Mouse (Mus musculus) telencephalon, adult 2 months (tissue): ENCODE measurements around the gene Tgm5.
"Not testable (repeated sequence)": the region's sequence is repeated elsewhere in the genome, so short reads cannot be mapped to it uniquely, and the experiment has no call there.

Experiments
- DNase-seq: peaks from one replicate; pipeline ENCODE4 v3.0.0-alpha.2; 2011; ENCODE audit warnings: low read depth, low spot score

Gene Tgm5

DNA sequence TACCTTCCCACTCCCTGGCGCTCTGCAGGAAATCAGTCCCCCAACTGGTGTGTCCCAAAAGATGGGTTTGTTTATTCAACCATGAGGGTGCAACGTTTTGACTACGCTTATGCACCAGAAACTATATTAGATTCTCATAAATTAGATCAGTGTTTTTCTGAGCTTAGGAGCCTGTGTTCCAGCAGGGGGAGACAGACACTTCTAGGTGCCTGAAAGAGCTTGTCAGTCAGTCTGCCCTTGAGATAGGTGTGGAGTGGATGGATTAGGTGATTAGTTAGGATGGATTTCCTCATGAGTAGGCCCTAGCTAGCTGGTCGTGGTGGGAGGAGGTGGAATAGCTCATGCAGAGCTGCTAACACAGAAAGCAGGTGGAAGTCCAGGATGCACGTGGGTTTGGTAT lies 44.5 kb downstream of the Tgm5 start:
- peak; percentile 18 for DNase-seq

DNA sequence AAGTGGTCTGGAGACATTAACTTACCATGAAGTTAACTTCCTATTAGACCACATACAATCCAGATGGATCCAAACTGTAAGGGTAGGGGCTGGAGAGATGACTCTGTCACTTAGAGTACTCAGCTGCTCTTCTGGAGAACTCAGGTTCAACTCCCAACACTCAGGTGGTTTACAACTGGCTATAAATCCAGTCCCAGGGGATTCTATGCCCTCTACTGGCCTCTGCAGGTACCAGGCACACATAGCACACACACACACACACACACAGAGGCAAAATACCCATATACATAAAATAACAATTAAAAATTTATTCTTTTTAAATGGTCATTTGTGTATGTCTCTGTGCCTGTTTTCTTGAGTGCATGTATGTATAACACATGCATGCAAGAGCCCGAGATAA lies 46.3 kb downstream of the Tgm5 start:
- no peak for DNase-seq

DNA sequence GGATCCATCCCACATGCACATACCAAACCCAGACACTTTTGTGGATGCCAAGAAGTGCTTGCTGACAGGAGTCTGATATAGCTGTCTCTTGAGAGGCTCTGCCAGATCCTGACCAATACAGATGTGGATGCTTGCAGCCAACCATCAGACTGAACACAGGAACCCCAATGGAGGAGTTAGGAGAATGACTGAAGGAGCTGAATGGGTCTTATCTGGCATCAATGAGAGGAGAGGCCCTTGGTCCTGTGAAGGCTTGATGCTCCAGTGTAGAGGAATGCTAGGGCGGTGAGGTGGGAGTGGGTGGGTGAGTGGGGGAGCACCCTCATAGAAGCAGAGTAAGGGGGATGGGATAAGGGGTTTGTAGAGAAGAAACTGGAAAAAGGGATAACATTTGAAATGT lies 46.8 kb downstream of the Tgm5 start:
- DNase-seq: not testable (repeated sequence)

DNA sequence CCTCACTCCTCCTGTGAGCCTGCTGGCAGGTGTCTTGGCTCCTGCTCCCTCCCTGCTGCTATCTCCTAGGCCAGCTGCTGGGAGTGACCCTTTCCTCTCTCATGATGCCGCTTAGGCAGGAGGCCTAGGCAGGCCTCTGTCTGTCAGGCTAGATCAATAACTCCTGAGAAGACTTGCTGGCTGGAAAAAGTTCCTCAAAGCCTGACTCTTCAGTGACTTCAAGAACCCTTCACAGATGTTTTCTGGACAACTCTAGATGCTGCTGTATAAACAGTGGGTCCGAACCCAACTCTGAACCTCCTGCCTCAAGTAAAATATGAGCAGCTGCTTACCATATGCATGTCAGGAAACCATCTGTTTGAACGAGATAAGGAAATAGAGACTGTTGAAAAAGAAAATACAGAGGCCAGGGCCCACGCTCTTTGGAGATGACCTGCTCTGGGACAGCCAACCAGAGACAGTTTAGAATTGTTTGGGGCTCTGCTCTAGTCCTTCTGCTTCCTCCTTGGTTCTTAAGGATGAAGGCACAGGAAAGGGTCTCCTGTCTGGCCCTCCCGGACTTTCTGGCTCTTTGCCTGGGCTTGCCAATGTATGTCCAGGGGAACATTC lies 48.8 kb downstream of the Tgm5 start, which contains the start of gene Epb42:
Gene Epb42, minus strand, starts transcription at position 340 of the 609 bp plus-strand sequence.
- no peak for DNase-seq

DNA sequence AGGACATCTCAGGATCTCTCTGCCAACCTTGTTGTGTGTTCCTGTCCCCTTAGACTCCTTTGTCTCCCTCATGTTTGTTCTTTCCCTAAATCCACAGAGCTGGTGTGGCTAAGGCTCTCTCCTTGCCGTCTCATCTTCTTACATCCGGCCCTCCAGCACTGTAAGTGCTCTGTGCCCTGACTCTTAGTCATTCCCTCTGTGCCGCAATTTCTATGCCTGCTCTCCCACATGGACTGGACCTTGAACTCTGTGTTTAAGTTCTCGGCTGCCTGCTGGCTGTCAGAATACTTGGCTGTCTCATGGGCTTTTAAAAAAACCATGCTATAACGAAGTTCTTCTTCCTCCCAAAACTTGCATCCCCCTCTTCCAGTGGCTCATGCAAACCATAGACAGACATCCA lies 62.7 kb downstream of the Tgm5 start:
- no peak for DNase-seq

DNA sequence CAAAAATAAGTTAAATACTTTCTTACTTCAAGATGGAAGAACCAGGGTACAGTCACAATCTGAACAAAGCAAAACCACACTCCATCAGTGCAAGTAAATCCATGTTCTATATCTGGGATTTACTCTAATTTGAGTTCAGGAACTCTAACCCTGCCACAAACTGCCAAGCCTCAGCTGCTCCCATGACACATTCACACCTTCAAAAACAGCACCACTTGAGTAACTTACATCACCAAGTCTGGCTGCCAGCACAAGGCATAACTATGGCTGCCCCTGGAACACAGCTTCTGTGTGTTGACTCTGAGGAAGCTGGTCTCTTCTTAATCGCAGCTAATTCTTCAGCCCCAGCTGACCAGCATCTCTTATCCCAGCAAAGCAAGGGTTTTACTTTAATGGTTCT lies 68.5 kb downstream of the Tgm5 start:
- no peak for DNase-seq

DNA sequence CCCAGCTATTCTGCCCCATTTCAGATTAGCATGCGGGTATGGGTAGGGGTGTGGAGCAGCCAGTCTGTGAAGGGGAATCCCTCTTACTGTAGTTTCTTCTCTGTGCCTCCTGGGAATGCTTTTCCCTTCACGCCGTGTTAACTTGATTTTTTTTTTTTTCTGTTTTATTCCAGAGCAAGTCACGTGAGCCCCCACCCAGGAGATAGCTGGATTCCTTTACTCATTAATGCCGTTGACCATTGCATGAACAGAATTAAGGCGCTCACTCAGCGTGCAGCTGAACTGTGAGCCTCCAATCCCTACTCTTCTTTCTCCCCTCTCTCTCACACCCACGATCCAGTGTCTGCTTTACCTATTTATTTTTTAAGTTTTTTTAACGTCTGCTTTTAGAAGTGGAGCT lies 69.4 kb downstream of the Tgm5 start:
- DNase-seq: no peak

DNA sequence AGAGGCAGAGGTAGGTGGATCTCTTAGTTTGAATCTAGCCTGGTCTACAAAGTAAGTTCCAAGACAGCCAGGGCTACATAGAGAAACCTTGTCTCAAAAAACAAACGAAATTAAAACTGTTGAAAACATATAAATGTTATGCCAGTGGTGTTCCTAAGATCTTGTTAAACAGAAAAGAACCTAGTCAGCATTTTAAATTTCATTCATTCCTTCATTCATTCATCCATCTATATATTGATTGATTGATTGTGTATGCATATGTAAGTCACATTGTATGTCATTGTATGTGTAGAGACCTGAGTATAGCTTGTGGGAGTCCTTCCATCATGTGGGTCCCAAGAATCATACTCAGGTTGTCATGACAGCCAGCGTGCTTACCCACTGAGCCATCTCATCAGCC lies 70.1 kb downstream of the Tgm5 start:
- no peak for DNase-seq

DNA sequence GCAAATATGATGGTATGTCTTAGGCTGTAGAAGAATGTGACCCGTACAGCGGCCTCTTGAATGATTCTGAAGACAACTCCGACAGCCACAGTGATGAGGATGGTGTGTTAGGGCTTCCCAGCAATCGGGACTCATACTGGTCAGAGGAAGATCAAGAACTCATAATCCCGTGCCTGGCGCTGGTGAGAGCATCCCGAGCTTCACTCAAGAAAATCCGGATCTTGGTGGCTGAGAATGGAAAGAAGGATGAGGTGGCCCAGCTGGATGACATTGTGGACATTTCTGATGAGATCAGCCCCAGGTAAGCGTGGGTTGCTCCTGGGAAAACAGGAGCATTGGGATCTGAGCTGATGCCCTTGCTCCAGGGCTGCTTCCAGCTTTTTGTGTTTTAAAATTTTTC lies 73.0 kb downstream of the Tgm5 start:
- DNase-seq: no peak

DNA sequence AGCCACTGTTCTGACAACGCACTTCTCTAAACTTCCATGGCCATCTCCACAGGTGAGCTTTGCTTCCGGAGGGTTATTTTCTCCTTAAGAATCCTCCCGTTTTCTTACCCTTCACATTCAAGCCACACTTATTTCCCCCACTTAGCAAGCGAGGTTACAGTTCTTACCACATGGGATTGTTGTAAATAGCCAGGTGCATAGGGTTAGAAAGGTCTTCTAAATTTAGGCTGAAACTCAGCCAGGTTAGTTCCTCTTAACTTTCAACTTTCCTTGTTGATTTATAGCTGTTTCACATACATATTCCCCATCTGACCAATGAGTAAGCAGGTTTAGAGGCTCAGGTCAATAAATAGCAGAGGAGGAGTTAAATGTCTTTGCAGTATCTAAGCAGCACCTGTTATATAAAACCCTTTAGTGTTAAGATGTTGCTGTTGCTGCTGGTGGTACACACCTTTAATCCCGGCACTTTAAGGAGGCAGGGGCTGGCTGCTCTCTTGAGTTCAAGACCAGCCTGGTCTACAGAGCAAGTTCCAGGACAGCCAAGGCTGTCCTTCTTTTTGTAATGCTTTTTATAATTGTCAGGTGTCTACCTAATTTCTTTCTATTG lies 76.5 kb downstream of the Tgm5 start:
- DNase-seq: no peak

DNA sequence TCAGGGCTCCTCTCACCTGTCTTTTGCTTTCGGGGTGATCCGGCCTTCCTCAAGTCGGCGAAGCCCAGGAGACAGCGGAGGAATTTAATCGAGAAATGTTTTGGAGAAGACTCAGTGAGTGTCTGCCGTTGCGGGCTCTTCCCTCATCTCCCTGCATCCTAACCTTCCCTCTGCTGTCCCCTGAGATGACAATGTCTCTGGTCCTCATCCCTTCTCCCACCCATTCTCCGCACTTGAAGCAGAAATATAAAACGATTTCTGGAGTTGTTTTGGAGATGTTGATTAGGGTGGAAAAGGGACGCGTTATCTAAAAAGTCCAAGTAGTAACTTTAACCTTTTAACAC lies 77.0 kb downstream of the Tgm5 start:
- no peak for DNase-seq

DNA sequence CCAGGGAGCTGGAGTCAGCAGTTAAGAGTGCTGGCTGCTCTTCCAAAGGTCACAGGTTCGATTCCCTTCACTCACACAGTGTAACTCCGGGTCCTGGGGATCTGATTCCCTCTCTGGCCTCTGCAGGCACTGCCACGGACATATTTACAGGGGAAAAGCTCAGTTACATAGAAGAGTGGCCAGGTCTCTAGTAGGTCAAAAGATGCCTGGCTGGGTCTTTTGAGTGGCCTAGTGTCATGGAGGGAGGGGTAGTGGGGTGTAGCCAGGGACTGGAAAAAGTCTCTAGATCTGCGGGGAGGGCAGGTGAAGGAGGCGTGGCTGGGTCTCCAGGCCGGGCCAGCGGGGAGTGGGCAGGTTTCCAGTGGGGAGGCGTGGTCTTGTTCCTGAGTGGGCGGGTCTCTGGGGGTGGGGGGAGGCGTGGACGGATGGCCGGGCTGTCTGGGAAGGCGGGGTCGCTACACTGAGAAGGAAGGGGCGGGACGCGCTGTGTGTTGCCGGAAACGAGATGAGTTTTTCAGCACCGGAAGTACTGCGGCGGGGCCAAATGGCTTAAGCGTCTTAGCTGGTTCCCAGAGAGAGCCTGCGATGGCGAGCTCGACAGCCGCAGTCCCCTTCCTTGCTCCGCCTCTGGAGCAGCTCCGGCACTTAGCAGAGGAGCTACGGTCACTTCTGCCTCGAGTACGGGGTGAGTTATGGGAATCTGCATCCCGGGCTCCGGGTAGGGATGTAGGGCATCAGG lies 77.5 kb downstream of the Tgm5 start, which contains the start of gene Ccndbp1:
Gene Ccndbp1, plus strand, starts transcription at position 479 of the 739 bp plus-strand sequence.
- peak; percentile 78 for DNase-seq

DNA sequence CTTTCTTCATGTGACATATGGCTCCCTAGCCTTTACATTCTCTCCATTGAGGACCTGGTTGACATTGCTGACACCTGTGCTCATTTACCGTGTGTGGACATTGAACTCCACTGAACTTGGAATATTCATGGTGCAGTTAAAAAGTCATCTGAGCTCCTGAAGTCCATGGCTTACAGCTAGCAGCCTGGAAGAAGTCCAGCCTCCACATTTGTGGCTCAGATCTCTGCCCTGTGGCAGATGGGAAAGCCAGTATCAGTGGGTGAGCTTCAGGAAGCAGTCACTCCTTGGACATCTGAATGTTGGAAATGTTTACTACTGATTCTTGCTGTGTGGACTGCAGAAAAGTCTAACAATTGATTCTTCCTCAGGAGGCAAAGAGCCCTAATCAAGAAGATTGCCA lies 78.7 kb downstream of the Tgm5 start:
- no peak for DNase-seq

DNA sequence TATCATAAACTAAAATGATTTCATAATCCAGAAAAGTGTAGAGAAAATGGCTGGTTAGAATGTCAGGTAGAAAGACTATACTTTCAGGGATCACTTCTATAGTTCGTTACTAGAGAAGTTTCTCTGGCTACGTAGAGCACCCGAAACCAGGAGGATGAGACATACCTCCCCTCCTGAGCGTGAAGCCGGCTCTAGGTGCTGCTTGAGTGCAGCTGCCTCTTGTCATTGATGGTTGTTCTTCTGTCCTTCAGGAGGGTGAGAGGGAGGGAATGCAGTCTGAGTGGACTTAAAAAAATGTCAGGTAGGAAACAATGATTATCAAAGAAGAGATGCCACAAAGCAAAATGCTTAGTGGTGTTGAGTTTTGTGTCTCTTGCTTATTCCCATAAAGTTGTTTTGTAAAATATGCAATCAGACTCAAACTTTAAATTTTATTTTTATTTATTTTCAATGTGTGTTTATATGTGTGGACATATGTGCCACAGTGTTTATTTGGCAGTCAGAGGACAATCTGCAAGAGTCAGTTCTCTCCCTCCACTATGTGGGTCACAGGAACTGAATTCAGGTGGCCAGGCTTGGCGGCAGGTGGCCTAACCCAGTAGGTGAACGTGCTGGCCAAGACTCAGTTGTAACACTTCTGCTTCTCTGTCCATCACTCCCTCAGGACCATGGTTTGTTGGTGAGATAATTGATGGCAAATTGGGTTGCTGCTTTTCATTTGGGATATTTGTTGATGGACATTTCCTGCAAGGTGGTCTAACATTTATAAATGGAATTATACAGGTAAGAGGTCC lies 81.4 kb downstream of the Tgm5 start:
- no peak for DNase-seq

DNA sequence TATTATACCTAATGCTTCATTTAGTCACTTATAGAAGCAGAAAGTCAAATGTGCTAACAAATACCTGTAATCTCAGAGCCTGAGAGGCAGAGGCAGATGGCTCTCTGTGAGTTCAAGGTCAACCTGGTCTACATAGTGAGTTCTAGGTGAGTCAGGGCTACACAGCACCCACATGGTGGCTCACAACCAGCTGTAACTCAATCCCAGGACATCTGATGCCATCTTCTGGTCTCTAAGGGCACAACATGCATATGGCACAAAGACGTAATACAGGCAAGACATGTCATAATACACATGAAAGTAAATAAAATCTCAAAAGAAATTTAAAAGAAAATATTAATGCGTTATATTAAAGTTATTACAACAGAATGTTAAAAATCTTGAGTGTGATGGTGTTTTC lies 82.1 kb downstream of the Tgm5 start:
- no peak for DNase-seq

DNA sequence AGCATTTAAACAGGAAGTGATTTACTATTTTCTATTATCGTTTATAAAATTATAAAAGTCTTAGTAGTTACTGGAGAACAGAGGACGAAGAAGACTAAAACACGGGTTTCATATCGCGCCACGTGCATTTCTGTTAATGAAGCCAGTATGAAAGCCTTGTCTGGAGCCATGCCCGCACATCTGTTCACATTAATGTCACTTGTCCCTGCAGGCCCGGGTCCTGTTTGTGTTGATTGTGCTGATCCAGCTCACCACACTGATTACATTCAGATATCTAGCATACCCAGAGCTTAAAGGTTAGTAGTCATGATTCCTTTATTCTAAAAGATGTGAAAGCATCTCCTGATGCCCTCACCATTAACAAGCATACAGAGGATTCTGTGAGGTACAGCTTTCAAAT lies 86.8 kb downstream of the Tgm5 start:
- DNase-seq: no peak

DNA sequence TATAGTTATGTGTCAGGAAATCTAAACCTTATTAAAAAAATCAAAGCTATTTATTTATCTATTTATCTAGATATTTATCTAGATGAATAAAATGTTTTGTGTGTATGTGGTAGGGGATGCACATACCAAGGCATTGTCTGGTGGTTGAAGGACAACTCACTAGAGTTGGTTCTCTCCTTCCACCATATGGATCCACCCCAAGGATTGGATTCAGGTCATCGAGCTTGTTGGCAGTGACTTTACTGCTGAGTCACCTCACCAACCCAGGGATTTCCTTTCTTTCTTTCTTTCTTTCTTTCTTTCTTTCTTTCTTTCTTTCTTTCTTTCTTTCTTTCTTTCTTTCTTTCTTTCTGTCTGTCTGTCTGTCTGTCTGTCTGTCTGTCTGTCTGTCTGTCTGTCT lies 89.0 kb downstream of the Tgm5 start:
- not testable (repeated sequence) for DNase-seq
